Mouse (Mus musculus) spleen, postnatal 4 days (tissue): ENCODE measurements at regions not wholly inside any gene's neighbourhood (a gene's known extent, or its start where the extent isn't known, plus 50 kb on each side); places are given as distances from the start of the nearest gene placed in this dataset.

ENCODE experiments used
- DNase-seq, 2 experiments: peaks; one replicate each; pipeline ENCODE4 v3.0.0; 2022; ENCODE audit warnings: low spot score in 2 of 2

GRCm38 (mm10) chr4:62889708-62890107 lies 75.7 kb upstream of the Zfp618 start:
- DNase-seq = peak in 1 of 2 experiments; percentile 63

- peak in 1 of 2 experiments; percentile 47 for DNase-seq
Measured at GRCm38 (mm10) chr4:62890588-62891580, 74.5 kb upstream of the Zfp618 start.

GRCm38 (mm10) chr4:62912891-62913290 lies 52.5 kb upstream of the Zfp618 start:
- no peak for DNase-seq
